Mouse (Mus musculus) embryonic facial prominence, embryonic 13.5 days (tissue): ENCODE measurements at regions not wholly inside any gene's neighbourhood (a gene's known extent, or its start where the extent isn't known, plus 50 kb on each side); places are given as distances from the start of the nearest gene placed in this dataset.

ENCODE experiments used
- ATAC-seq: fragments of 200-750 bp; cut with Nextera tagmentation; 2 replicates; pipeline ENCODE4 v1.8.0; 2017; ENCODE audit warnings: low read depth; ENCODE audit not compliant: insufficient number of reproducible peaks, insufficient read depth, low FRiP score, low TSS enrichment
- H3K27ac ChIP-seq: fragments of 300-500 bp; sonication (generic); 2 replicates; pipeline ENCODE4 v1.5.1; 2015; ENCODE audit warnings: moderate library complexity, mild to moderate bottlenecking, inconsistent platforms
- H3K27me3 ChIP-seq: fragments of 300-500 bp; sonication (generic); 2 replicates; pipeline ENCODE4 v1.6.1; 2015; ENCODE audit warnings: mild to moderate bottlenecking, inconsistent platforms
- H3K36me3 ChIP-seq: fragments of 300-500 bp; sonication (generic); 2 replicates; pipeline ENCODE4 v1.6.1; 2015; ENCODE audit warnings: mild to moderate bottlenecking, inconsistent platforms
- H3K4me1 ChIP-seq: fragments of 300-500 bp; sonication (generic); 2 replicates; pipeline ENCODE4 v1.6.1; 2015; ENCODE audit warnings: inconsistent platforms
- H3K4me2 ChIP-seq: fragments of 300-500 bp; sonication (generic); 2 replicates; pipeline ENCODE4 v1.6.1; 2015; ENCODE audit warnings: moderate library complexity, mild to moderate bottlenecking, inconsistent platforms
- H3K4me3 ChIP-seq: fragments of 300-500 bp; sonication (generic); 2 replicates; pipeline ENCODE4 v1.5.1; 2015; ENCODE audit warnings: mild to moderate bottlenecking, inconsistent platforms
- H3K9ac ChIP-seq: fragments of 300-500 bp; sonication (generic); 2 replicates; pipeline ENCODE4 v1.6.1; 2015; ENCODE audit warnings: mild to moderate bottlenecking, inconsistent platforms
- H3K9me3 ChIP-seq: fragments of 300-500 bp; sonication (generic); 2 replicates; pipeline ENCODE4 v1.6.1; 2016; ENCODE audit warnings: inconsistent platforms
- WGBS: fragments of 180-500 bp; shearing (Covaris S2); methylation state at CpG from one replicate; pipeline ENCODE4 v1.1.7; 2015; ENCODE audit warnings: mixed read lengths; 5-methylcytosine and 5-hydroxymethylcytosine counted together

DNA sequence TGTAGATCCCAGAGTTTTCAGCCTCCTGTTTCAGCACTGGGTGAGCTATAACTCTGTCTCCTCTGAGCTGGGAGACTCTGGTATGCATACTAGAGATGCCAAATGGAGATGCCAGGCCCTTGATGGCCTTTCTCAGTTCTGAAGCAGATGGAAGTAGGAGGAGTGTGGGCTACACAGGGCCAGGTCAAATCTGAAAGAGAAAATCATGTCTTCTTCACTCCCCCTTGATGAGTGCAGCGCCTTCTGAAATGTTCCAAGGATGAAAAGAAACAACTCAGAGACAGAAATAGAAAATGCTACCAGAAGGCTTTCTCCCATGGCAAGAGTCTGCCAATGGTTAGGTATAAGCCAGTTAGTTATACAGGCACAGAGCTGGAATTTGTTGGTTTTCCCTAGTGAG lies 652.0 kb downstream of the Rnf144a start:
- no peak overlapping the region for H3K4me2 ChIP-seq
- no peak overlapping the region for H3K27ac ChIP-seq
- no peak for ATAC-seq
- WGBS = 91% methylated on average over 1 of the region's 1 CpGs
- H3K9me3 ChIP-seq = no peaks in the 10 kb centered on the region; the same call in 1 of the 2 replicates
- no peaks in the 10 kb centered on the region for H3K36me3 ChIP-seq
- no peak overlapping the region for H3K4me3 ChIP-seq
- no peaks in the 10 kb centered on the region for H3K4me1 ChIP-seq
- no peaks in the 10 kb centered on the region for H3K27me3 ChIP-seq
- no peak overlapping the region for H3K9ac ChIP-seq

DNA sequence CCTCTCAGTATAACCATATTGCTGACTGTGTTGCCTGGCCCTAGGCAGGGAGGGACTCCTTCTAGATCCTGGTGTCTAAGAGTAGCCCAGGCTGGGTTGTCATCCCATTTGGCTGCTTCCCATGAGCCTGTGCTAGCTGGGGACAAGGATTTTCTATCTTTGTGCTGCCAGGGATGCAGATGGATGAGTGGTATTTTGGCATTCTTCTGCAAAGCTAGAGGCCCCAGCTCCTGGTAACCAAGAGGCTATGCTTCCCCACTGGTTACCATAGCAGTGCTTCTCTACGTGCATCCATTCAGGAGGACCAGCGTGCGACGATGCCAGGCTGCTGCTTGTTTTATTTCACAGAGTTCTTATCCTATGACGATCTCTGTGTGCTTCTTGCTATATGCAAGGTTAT lies 658.0 kb downstream of the Rnf144a start:
- ATAC-seq = no peak
- H3K4me3 ChIP-seq = no peak overlapping the region
- no peaks in the 10 kb centered on the region for H3K4me1 ChIP-seq
- 89% methylated on average over 5 of the region's 5 CpGs for WGBS
- H3K27me3 ChIP-seq = no peaks in the 10 kb centered on the region
- no peaks in the 10 kb centered on the region for H3K36me3 ChIP-seq
- no peak overlapping the region for H3K9ac ChIP-seq
- no peaks in the 10 kb centered on the region; the same call in 1 of the 2 replicates for H3K9me3 ChIP-seq
- H3K27ac ChIP-seq = no peak overlapping the region
- H3K4me2 ChIP-seq = no peak overlapping the region

- 61% methylated on average over 2 of the region's 2 CpGs for WGBS
- Histone ChIP-seq H3K4me2 (no peak overlapping the region), H3K9me3 (no peaks in the 10 kb centered on the region; the same call in 1 of the 2 replicates)
Measured at GRCm38 (mm10) chr12:25733801-25734200, 636.9 kb upstream of the Id2 start.

DNA sequence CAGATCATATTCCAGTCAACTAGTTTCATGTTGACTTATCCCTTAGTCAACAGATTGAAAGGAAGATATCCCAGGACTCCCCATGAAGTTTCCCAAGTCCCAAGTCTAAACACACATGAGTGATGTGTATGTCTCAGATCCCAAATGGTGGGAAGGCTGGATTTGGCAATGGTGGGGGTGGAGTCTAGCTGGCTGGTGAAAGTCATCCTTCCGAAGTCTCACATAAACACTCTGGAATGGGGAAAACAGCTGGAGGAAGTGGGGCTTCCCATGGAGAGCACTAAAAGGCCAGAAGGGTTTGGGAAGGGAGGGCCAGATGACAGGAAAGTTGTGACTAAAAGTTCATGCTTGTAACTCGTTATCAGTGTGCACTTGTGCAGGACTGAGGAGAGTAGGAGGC lies 628.8 kb upstream of the Id2 start:
- no peak overlapping the region for H3K9ac ChIP-seq
- WGBS = 61% methylated on average over 2 of the region's 2 CpGs
- no peak overlapping the region for H3K4me2 ChIP-seq
- H3K36me3 ChIP-seq = no peaks in the 10 kb centered on the region
- H3K4me1 ChIP-seq = no peaks in the 10 kb centered on the region
- ATAC-seq = no peak
- H3K4me3 ChIP-seq = no peak overlapping the region
- no peak overlapping the region for H3K27ac ChIP-seq
- H3K27me3 ChIP-seq = no peaks in the 10 kb centered on the region
- H3K9me3 ChIP-seq = no peaks in the 10 kb centered on the region

More at GRCm38 (mm10) chr12:25733801-25734200, 636.9 kb upstream of the Id2 start:
- H3K4me3 ChIP-seq = no peak overlapping the region
- H3K4me1 ChIP-seq = no peaks in the 10 kb centered on the region
- no peaks in the 10 kb centered on the region for H3K27me3 ChIP-seq
- H3K27ac ChIP-seq = no peak overlapping the region
- no peak overlapping the region for H3K9ac ChIP-seq
- H3K36me3 ChIP-seq = no peaks in the 10 kb centered on the region
- no peak for ATAC-seq

GRCm38 (mm10) chr12:25711186-25711585 lies 614.2 kb upstream of the Id2 start:
- no peak overlapping the region for H3K4me2 ChIP-seq
- no peaks in the 10 kb centered on the region for H3K4me1 ChIP-seq
- H3K27ac ChIP-seq = no peak overlapping the region
- no peaks in the 10 kb centered on the region for H3K27me3 ChIP-seq
- H3K9ac ChIP-seq = no peak overlapping the region
- no peak for ATAC-seq
- H3K36me3 ChIP-seq = no peaks in the 10 kb centered on the region
- 88% methylated on average over 1 of the region's 1 CpGs for WGBS
- no peak overlapping the region for H3K4me3 ChIP-seq
- no peaks in the 10 kb centered on the region for H3K9me3 ChIP-seq

DNA sequence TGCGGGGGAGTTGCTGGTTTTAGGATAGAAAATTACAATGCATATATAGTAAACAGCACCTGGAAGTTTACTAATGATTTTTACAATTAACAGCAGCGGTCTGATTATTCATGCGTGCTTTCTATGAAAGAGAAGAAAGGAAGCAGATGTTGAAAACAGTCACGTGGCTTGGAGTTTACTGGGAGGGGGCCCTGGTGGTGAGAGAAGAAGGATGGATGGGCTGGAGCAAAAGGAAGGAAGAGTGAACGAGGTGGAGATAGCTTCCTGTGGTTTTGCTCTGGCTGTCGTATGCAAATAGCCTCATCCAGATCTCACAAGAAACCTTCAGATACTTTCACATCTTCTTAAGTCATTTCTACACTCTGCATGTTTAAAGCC lies 606.1 kb upstream of the Id2 start:
- H3K9ac ChIP-seq = no peak overlapping the region
- peak overlapping the region; percentile 24 for H3K4me3 ChIP-seq

GRCm38 (mm10) chr12:25702176-25703022 lies 605.5 kb upstream of the Id2 start:
- H3K4me2 ChIP-seq = peak overlapping the region; percentile 58
- peak overlapping the region; percentile 24 for H3K4me3 ChIP-seq
- no peaks in the 10 kb centered on the region for H3K9me3 ChIP-seq
- H3K4me1 ChIP-seq = peaks cover 12% of the 10 kb centered on the region
- 12% methylated on average over 21 of the region's 21 CpGs for WGBS
- H3K9ac ChIP-seq = 0 out of 2 replicates have a peak overlapping the region, but pooled peaks have one; percentile 36
- no peaks in the 10 kb centered on the region for H3K27me3 ChIP-seq
- H3K27ac ChIP-seq = no peak overlapping the region
- no peaks in the 10 kb centered on the region for H3K36me3 ChIP-seq
- ATAC-seq = no peak

More for the DNA sequence above, 606.1 kb upstream of the Id2 start:
- Histone ChIP-seq H3K27ac (no peak overlapping the region), H3K9me3 (no peaks in the 10 kb centered on the region), H3K4me1 (peaks cover 12% of the 10 kb centered on the region), H3K36me3 (no peaks in the 10 kb centered on the region), H3K4me2 (peak overlapping the region; percentile 58), H3K27me3 (no peaks in the 10 kb centered on the region)
- WGBS = 17% methylated on average over 6 of the region's 6 CpGs
- no peak for ATAC-seq

GRCm38 (mm10) chr12:25687063-25687462 lies 590.1 kb upstream of the Id2 start:
- no peaks in the 10 kb centered on the region for H3K36me3 ChIP-seq

DNA sequence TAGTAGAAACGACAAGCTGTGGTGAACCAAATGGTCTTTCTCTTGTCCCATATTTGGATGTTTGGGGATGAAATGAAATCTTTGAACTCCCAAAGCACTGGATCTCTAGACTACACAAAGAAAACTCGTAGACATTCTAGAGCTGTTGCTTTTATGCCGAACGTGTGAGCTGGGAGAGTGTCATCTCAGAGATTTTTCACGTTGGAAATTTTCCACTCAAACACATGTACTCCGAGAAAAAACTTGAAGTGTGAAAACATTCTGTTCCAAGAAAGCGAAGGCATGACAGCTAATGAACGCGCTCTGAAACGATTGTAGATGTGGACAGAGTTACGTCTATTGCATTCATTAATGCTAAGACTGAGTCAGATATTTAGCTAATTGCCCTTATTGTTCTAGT lies 579.7 kb upstream of the Id2 start:
- no peaks in the 10 kb centered on the region for H3K27me3 ChIP-seq
- WGBS = 91% methylated on average over 11 of the region's 11 CpGs
- no peak overlapping the region for H3K9ac ChIP-seq
- H3K36me3 ChIP-seq = no peaks in the 10 kb centered on the region
- no peaks in the 10 kb centered on the region for H3K9me3 ChIP-seq
- no peak for ATAC-seq
- H3K4me3 ChIP-seq = no peak overlapping the region
- H3K4me1 ChIP-seq = no peaks in the 10 kb centered on the region
- no peak overlapping the region for H3K4me2 ChIP-seq
- H3K27ac ChIP-seq = no peak overlapping the region

More at GRCm38 (mm10) chr12:25687063-25687462, 590.1 kb upstream of the Id2 start:
- no peak for ATAC-seq
- H3K4me3 ChIP-seq = no peak overlapping the region
- H3K27ac ChIP-seq = no peak overlapping the region
- H3K4me2 ChIP-seq = no peak overlapping the region
- H3K27me3 ChIP-seq = no peaks in the 10 kb centered on the region
- H3K9ac ChIP-seq = no peak overlapping the region
- no peaks in the 10 kb centered on the region for H3K9me3 ChIP-seq
- H3K4me1 ChIP-seq = no peaks in the 10 kb centered on the region

- WGBS = 86% methylated on average over 11 of the region's 11 CpGs
- no peak for ATAC-seq
- H3K9me3 ChIP-seq = no peaks in the 10 kb centered on the region
- H3K4me1 ChIP-seq = 0 out of 2 replicates have a peak, but pooled peaks cover 6% of the 10 kb centered on the region
- no peak overlapping the region for H3K9ac ChIP-seq
- H3K4me3 ChIP-seq = no peak overlapping the region
- no peaks in the 10 kb centered on the region for H3K36me3 ChIP-seq
- no peaks in the 10 kb centered on the region for H3K27me3 ChIP-seq
- no peak overlapping the region for H3K27ac ChIP-seq
- no peak overlapping the region for H3K4me2 ChIP-seq
Measured at GRCm38 (mm10) chr12:25668336-25668735, 571.4 kb upstream of the Id2 start.

DNA sequence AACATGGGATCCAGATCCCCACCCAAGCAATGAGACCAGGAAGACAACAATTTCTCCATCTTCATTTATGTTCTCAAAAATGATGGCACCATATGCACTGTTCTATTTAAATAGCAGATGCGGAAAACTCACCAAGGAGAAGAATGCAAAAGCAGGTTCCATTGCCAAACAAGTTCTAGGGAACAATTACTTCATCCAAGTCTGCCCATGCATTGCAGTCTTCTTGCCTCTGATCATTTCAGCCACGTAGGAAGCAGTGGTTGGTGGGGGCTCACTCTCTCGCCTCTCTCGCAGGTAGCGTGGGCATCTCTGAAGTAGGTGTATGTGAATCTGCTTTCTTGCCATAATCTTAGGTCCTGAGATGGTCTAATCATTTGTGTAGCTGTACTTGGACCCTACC lies 557.5 kb upstream of the Id2 start:
- Histone ChIP-seq H3K36me3 (no peaks in the 10 kb centered on the region), H3K27me3 (no peaks in the 10 kb centered on the region), H3K9me3 (no peaks in the 10 kb centered on the region; the same call in 1 of the 2 replicates), H3K4me1 (peaks cover 26% of the 10 kb centered on the region), H3K4me3 (no peak overlapping the region), H3K27ac (no peak overlapping the region), H3K9ac (no peak overlapping the region), H3K4me2 (no peak overlapping the region)
- no peak for ATAC-seq
- 89% methylated on average over 5 of the region's 5 CpGs for WGBS

DNA sequence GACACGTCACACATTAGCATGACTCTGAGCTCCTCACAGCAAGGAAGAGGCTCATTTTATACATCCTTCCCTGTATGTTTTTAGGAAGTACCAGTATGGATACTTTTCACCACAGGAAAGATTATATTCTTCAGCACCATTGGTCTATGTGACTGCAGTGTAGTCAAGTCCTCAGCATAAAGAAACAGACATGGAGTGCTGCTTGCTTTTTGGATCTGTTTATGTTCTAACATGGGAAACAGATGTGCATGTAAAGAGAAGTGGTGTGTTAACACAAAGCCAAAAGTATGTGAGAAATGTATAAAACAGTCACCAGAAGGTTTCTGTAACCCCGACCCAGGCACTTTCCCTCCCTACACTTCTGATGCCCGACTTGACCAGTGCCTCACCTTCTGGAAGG lies 553.3 kb upstream of the Id2 start:
- Histone ChIP-seq H3K27me3 (no peaks in the 10 kb centered on the region), H3K4me2 (no peak overlapping the region), H3K4me1 (peaks cover 32% of the 10 kb centered on the region), H3K9me3 (no peaks in the 10 kb centered on the region; the same call in 1 of the 2 replicates), H3K4me3 (no peak overlapping the region), H3K27ac (peak overlapping the region; percentile 76), H3K36me3 (no peaks in the 10 kb centered on the region), H3K9ac (no peak overlapping the region)
- WGBS = 31% methylated on average over 3 of the region's 3 CpGs
- no peak; the same call in 1 of the 2 replicates for ATAC-seq
